Comparison of ENCODE assay signal across 22 mouse cellular contexts in genomic region chr2:57190884-57191283, GRCm38 (mm10). TPM values are rescaled to one million over a fixed set of nuclear protein-coding genes. Genes with fewer than 3 reads are reported as not detected.
DNase-seq lines count a peak whose midpoint lies in the region; ATAC-seq and TF ChIP-seq lines count a peak whose summit lies in the region.
"Had no signal": no experiment of that assay in that cellular context is flagged by ENCODE, and none has a peak within 500 bp of the region (broad histone marks: within the 10 kb centered on the region; RNA-seq: fewer than 3 reads in every experiment).

No protein-coding gene starts in this region.

- TF ChIP-seq CTCF in MEL (IDR thresholded peaks at IDR 0.05 in 2 of 3, conservative IDR thresholded peaks at IDR 0.05 in 1 of 3; ENCODE audit: control insufficient read depth in 1 of 3, insufficient read depth in 1 of 3, low read depth in 2 of 3, low read length in 3 of 3, poor library complexity in 1 of 3, severe bottlenecking in 1 of 3): no peak

- no peak for TF ChIP-seq RAD21 in MEL (IDR thresholded peaks at IDR 0.05; ENCODE audit: low read depth, low read length)

- no peaks in the 10 kb centered on the region for H3K79me2 ChIP-seq in MEL (ENCODE audit: control insufficient read depth, insufficient read depth, low read length, poor library complexity)

- no peak overlapping the region for H3K27ac ChIP-seq in MEL (ENCODE audit: control insufficient read depth, low read depth, low read length)
- H3K27ac ChIP-seq: embryonic facial prominence, embryonic 13.5 days; forebrain, embryonic 12.5 days; heart, embryonic 13.5 days; hindbrain, embryonic 12.5 days; hindbrain, postnatal 0 days had no signal

- H3K4me3 ChIP-seq in MEL (ENCODE audit: control insufficient read depth in 1 of 2, insufficient read depth in 1 of 2, low read depth in 2 of 2, low read length in 2 of 2): no peak overlapping the region
- H3K4me3 ChIP-seq: embryonic facial prominence, embryonic 13.5 days; forebrain, embryonic 12.5 days; heart, embryonic 13.5 days; hindbrain, embryonic 12.5 days had no signal

- H3K4me1 ChIP-seq in MEL (ENCODE audit: control insufficient read depth in 1 of 2, insufficient read depth in 2 of 2, low read length in 2 of 2): peaks cover 5 to 12% of the 10 kb centered on the region in 2 experiments
- H3K4me1 ChIP-seq: embryonic facial prominence, embryonic 13.5 days; forebrain, embryonic 12.5 days; heart, embryonic 13.5 days; hindbrain, embryonic 12.5 days had no signal

- H3K36me3 ChIP-seq in MEL (ENCODE audit: control insufficient read depth in 1 of 2, insufficient read depth in 2 of 2, low read length in 2 of 2): peaks cover 0 to 19% of the 10 kb centered on the region in 2 experiments; a peak in 2 of 4 replicates
- H3K36me3 ChIP-seq: embryonic facial prominence, embryonic 13.5 days; forebrain, embryonic 12.5 days; G1E; heart, embryonic 13.5 days; hindbrain, embryonic 12.5 days had no signal

- no peak for TF ChIP-seq POLR2A in MEL (IDR thresholded peaks at IDR 0.05; ENCODE audit: control insufficient read depth in 1 of 2, insufficient read depth in 1 of 2, low read depth in 1 of 2, low read length in 2 of 2, poor library complexity in 1 of 2)

- TF ChIP-seq EP300 in MEL (IDR thresholded peaks at IDR 0.05; ENCODE audit: low read depth in 1 of 2, low read length in 2 of 2): peak; percentile 54 to 58

- peak; percentile 95 for ATAC-seq in megakaryocyte, adult 5-6 weeks (ENCODE audit: poor library complexity, severe bottlenecking)
- ATAC-seq in neutrophil, adult 5-6 weeks (ENCODE audit: extremely low read depth, insufficient number of reproducible peaks, low FRiP score, poor library complexity, severe bottlenecking): 0 out of 2 replicates have a peak, but pooled peaks have one; percentile 19
- ATAC-seq: CD4-positive, CD25-positive, alpha-beta regulatory T cell, adult 4 months; forebrain, embryonic 16.5 days; hindbrain, postnatal 0 days had no signal

- peak; percentile 65 for DNase-seq in 3T3-L1 (ENCODE audit: low read depth, low spot score)
- DNase-seq in MEL (ENCODE audit: low read depth, low spot score): peak; percentile 60
- no peak for DNase-seq in gastrocnemius, adult 18-20 months (ENCODE audit: low spot score)
- DNase-seq in kidney, postnatal 25 days: no peak
- DNase-seq: adrenal gland, postnatal 14 days; B cell, adult 2 months; cerebellum, adult 11-12 months; cerebellum, adult 9-10 months; cerebellum, postnatal 25 days; gastrocnemius, postnatal 14 days; heart, adult 11 months; heart, postnatal 36 days had no signal

- no peaks in the 10 kb centered on the region for H3K9me3 ChIP-seq in MEL (replicated peaks; ENCODE audit: insufficient read depth, low read length)
- H3K9me3 ChIP-seq: forebrain, embryonic 12.5 days; G1E; heart, embryonic 13.5 days; hindbrain, embryonic 12.5 days had no signal

- no peak overlapping the region for H3K9ac ChIP-seq in MEL (ENCODE audit: control insufficient read depth, low read depth, low read length, poor library complexity, severe bottlenecking)
- H3K9ac ChIP-seq: embryonic facial prominence, embryonic 13.5 days; forebrain, embryonic 12.5 days; heart, embryonic 13.5 days; hindbrain, embryonic 12.5 days had no signal

- H3K27me3 ChIP-seq in MEL (ENCODE audit: control insufficient read depth in 1 of 2, insufficient read depth in 2 of 2, low read length in 2 of 2): no peaks in the 10 kb centered on the region
- H3K27me3 ChIP-seq: embryonic facial prominence, embryonic 13.5 days; forebrain, embryonic 12.5 days; heart, embryonic 13.5 days; hindbrain, embryonic 12.5 days had no signal

TF ChIP-seq in MEL, 35 proteins besides CTCF, POLR2A, EP300 and RAD21:
- TF ChIP-seq TAL1 (IDR thresholded peaks at IDR 0.05; ENCODE audit: low read length) (peak; percentile 34), TCF12 (IDR thresholded peaks at IDR 0.05; ENCODE audit: low read depth, low read length) (peak; percentile 39; the same call in 1 of the 2 replicates), MAZ (IDR thresholded peaks at IDR 0.05; ENCODE audit: low read depth, low read length) (no peak), ETS1 (IDR thresholded peaks at IDR 0.05; ENCODE audit: low read depth, low read length) (peak; percentile 36; the same call in 1 of the 2 replicates)

RNA-seq across cellular contexts. Expression of gene Gpd2, which starts 46.6 kb away (rescaled TPM):
- total RNA-seq in MEL (2012; rRNA removed): 16.9 and 20.3 TPM in 2 replicates
- 10 to 100 TPM; 24.6 to 72.8 TPM for polyA plus RNA-seq in MEL (2012; ENCODE audit: insufficient read depth in 1 of 2, insufficient read length in 2 of 2, low read depth in 1 of 2, low replicate concordance in 2 of 2, missing spikeins in 1 of 2)
- 18.5 and 18.7 TPM in 2 replicates for total RNA-seq in megakaryocyte, adult 5-6 weeks (2015)
- total RNA-seq in megakaryocyte, adult 5-6 weeks (2017): 20.8 and 25.1 TPM in 2 replicates
- 42.2 and 46.9 TPM in 2 replicates for total RNA-seq in neutrophil, adult 5-6 weeks (2017)
- 100 to 1,000 TPM; 151 to 203 TPM for total RNA-seq in gastrocnemius, adult 18-20 months (2021)

Comparison
In these comparisons a context has a peak if more than half of its experiments do, and no peak if none do; other contexts are left out.
1. DNase-seq: peak in 3T3-L1 (single experiment) and MEL (single experiment); none in gastrocnemius, adult 18-20 months (single experiment) and kidney, postnatal 25 days (0 of 2).